Mouse (Mus musculus): ENCODE data around the gene Dnah7c. TPM values are rescaled to one million over a fixed set of nuclear protein-coding genes. Genes with fewer than 3 reads are reported as not detected.
"Not testable (repeated sequence)": the region's sequence is repeated elsewhere in the genome, so short reads cannot be mapped to it uniquely, and the experiment has no call there.

Gene Dnah7c
- polyA plus RNA-seq, 1 experiment, result 9.3 TPM

DNA sequence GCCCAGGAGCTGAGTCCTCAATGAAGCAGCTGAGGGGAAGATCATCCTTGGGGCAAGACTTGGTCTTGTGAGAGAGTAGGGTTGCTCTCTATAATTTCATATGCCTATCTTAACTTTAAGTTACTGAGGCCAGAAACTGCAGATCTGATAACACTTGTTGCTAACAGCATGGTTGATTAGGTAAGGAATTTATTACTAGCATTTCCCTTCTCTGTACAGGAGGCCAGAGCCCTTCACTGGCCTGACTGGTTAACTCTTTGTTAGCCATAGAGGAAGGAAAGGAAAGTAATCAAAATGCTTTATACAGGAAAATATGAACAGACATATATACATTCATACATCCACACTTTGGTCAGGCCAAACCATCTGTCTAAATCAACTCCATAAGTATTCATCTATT lies 95.6 kb downstream of the Dnah7c start:
- TF ChIP-seq POLR2A (IDR thresholded peaks at IDR 0.05; ENCODE audit: control insufficient read depth, low read depth, low read length), result no peak
- no peak for TF ChIP-seq CTCF (IDR thresholded peaks at IDR 0.05; ENCODE audit: control insufficient read depth, insufficient read depth, insufficient replicate concordance, low read depth, low read length)
- H3K4me1 ChIP-seq (ENCODE audit: control insufficient read depth, insufficient read depth, low read length), result no peaks in the 10 kb centered on the region
- no peak overlapping the region for H3K27ac ChIP-seq (ENCODE audit: control insufficient read depth, insufficient read depth, low read depth, low read length)
- no peaks in the 10 kb centered on the region for H3K27me3 ChIP-seq (ENCODE audit: control insufficient read depth, insufficient read depth, low read length)
- H3K36me3 ChIP-seq (ENCODE audit: control insufficient read depth, insufficient read depth, low read length), result no peaks in the 10 kb centered on the region
- no peak overlapping the region for H3K4me3 ChIP-seq (ENCODE audit: control insufficient read depth, low read depth, low read length)

DNA sequence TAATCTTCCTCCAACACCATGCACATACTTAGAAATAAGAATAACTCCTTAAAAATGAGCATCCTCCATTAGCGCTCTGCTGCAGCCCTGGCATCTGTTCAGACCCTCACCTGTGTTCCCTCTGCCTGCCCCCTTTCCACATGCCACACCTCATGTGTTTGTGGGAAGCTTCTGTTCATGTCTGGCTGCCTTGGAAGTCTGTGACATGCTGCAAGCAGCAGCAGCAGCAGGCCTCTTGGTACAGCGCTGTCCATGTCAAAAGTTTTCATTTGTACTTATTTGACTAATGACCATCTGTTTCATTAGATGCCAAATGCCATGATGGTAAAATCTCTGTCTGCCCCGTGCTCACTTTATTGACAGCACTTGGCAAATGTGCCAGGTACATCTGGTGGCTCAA lies 101.1 kb downstream of the Dnah7c start:
- H3K27ac ChIP-seq (ENCODE audit: control insufficient read depth, insufficient read depth, low read depth, low read length); H3K4me3 ChIP-seq (ENCODE audit: control insufficient read depth, low read depth, low read length); H3K36me3 ChIP-seq (ENCODE audit: control insufficient read depth, insufficient read depth, low read length); H3K4me1 ChIP-seq (ENCODE audit: control insufficient read depth, insufficient read depth, low read length); H3K27me3 ChIP-seq (ENCODE audit: control insufficient read depth, insufficient read depth, low read length): not testable (repeated sequence)

DNA sequence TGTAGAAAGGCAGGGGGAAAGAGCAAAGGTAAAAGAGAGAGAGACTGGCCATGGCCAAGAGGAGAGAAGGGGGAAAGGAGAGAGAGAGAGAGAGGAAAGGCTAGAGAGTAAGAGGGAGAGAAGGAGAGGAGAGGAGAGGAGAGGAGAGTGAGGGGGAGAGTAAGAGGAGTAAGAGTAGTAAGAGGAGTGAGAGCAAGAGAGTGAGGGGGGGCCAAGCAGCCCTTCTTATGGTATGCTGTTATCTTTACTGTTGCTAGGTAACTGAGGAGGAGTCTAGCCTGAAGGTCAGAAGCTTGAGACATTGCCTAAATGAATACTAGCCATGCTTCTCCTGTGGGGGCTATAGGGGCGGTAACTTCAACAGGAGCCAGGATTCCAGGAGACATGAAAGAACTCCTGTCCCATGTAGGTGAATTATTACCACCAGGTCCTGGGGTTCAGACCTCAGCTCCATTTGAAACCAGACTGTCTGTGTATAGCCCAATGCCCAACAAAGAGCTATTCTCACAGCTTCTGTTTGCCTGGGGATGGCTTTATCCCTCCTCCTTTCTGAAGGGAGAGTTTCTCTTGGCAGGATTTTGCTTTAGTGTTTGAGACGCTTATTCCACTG lies 119.5 kb downstream of the Dnah7c start:
- Histone ChIP-seq H3K27ac (ENCODE audit: control insufficient read depth, insufficient read depth, low read depth, low read length) (no peak overlapping the region), H3K36me3 (ENCODE audit: control insufficient read depth, insufficient read depth, low read length) (no peaks in the 10 kb centered on the region), H3K4me1 (ENCODE audit: control insufficient read depth, insufficient read depth, low read length) (no peaks in the 10 kb centered on the region), H3K4me3 (ENCODE audit: control insufficient read depth, low read depth, low read length) (no peak overlapping the region), H3K27me3 (ENCODE audit: control insufficient read depth, insufficient read depth, low read length) (no peaks in the 10 kb centered on the region)
- TF ChIP-seq CTCF (IDR thresholded peaks at IDR 0.05; ENCODE audit: control insufficient read depth, insufficient read depth, insufficient replicate concordance, low read depth, low read length) (no peak), POLR2A (IDR thresholded peaks at IDR 0.05; ENCODE audit: control insufficient read depth, low read depth, low read length) (no peak)

DNA sequence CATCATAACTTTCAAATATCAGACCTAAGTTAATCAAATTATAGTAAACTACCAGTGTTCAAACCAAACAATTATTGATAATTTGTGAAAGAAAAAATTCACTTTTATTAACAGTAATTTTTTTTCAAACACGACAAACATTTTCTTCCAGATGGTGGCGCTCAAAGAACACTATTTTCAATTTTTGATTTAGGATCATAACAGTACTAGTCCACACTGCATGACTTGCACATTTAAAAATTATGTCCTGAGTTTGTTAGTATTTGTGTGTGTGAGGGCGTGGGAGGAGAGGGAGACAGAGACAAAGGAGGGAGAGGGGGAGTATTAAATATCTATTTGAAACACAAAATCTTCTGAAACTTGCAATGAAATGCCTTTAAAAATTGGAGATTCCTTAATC lies 155.0 kb downstream of the Dnah7c start:
- H3K4me1 ChIP-seq (ENCODE audit: control insufficient read depth, insufficient read depth, low read length), result no peaks in the 10 kb centered on the region
- TF ChIP-seq POLR2A (IDR thresholded peaks at IDR 0.05; ENCODE audit: control insufficient read depth, low read depth, low read length), result no peak
- TF ChIP-seq CTCF (IDR thresholded peaks at IDR 0.05; ENCODE audit: control insufficient read depth, insufficient read depth, insufficient replicate concordance, low read depth, low read length), result no peak
- H3K27me3 ChIP-seq (ENCODE audit: control insufficient read depth, insufficient read depth, low read length), result no peaks in the 10 kb centered on the region
- H3K27ac ChIP-seq (ENCODE audit: control insufficient read depth, insufficient read depth, low read depth, low read length), result no peak overlapping the region
- no peak overlapping the region for H3K4me3 ChIP-seq (ENCODE audit: control insufficient read depth, low read depth, low read length)
- no peaks in the 10 kb centered on the region for H3K36me3 ChIP-seq (ENCODE audit: control insufficient read depth, insufficient read depth, low read length)

DNA sequence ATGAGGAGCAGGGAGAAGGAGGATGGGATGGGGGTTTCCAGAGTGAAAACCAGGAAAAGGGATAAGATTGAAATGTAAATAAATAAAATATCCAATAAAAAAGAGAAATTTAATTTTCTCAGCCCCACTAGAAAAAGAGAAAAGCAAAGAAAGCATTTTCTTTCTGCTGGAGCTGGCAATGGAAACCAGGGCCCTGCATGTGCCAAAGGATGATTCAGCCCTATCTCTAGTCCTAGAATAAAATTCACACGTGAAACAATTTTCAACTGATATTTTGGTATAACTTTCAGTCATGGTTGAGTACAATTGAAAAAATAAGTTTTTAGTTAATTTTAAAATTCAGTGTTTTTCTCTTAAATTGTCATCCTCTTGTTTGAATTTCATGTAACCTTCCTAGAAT lies 168.4 kb downstream of the Dnah7c start:
- not testable (repeated sequence) for H3K4me1 ChIP-seq (ENCODE audit: control insufficient read depth, insufficient read depth, low read length); H3K27me3 ChIP-seq (ENCODE audit: control insufficient read depth, insufficient read depth, low read length)

DNA sequence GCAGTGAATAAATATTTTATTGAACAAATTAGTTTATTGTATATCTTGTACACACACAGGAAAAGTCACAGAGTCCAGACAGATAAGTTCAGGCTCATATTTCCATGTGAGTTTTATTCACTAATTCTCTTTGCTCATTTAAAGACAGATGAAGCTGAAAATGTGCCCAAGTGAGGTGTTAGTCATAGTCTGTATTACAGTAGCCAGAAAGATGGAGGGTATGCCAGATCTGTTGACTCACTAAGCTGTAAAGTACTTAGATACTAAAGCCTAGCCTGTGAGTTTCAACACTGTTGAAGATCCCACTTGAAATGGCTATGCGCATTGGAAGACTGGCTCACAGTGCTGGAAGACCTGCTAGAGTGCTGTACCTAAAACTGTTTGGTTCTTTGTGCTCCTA lies 171.0 kb downstream of the Dnah7c start:
- H3K27me3 ChIP-seq (ENCODE audit: control insufficient read depth, insufficient read depth, low read length); H3K27ac ChIP-seq (ENCODE audit: control insufficient read depth, insufficient read depth, low read depth, low read length); H3K36me3 ChIP-seq (ENCODE audit: control insufficient read depth, insufficient read depth, low read length); H3K4me1 ChIP-seq (ENCODE audit: control insufficient read depth, insufficient read depth, low read length); H3K4me3 ChIP-seq (ENCODE audit: control insufficient read depth, low read depth, low read length): not testable (repeated sequence)

More for the DNA sequence above, 168.4 kb downstream of the Dnah7c start:
- H3K36me3 ChIP-seq (ENCODE audit: control insufficient read depth, insufficient read depth, low read length); H3K27ac ChIP-seq (ENCODE audit: control insufficient read depth, insufficient read depth, low read depth, low read length); H3K4me3 ChIP-seq (ENCODE audit: control insufficient read depth, low read depth, low read length): not testable (repeated sequence)

DNA sequence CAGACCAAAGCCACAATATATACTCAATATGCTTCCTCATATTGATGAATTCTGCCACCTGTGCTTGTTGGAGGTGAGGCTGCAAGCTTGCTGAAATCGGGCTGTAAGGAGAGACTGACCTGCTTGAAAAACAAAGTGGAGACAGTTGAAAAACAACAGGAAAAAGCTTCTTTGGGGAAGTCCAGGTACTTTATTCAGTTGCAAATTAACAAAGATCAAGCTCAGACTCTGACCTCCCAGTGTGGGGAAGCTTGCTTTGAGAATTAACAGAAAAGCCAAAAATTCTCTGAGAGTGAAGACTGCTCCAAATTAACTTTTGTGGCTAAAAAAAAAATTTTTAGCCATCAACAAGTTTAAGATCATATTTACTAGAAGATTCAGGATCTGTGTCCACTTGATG lies 194.9 kb downstream of the Dnah7c start:
- no peak overlapping the region for H3K4me3 ChIP-seq (ENCODE audit: control insufficient read depth, low read depth, low read length)
- H3K36me3 ChIP-seq (ENCODE audit: control insufficient read depth, insufficient read depth, low read length), result no peaks in the 10 kb centered on the region
- H3K27me3 ChIP-seq (ENCODE audit: control insufficient read depth, insufficient read depth, low read length), result no peaks in the 10 kb centered on the region
- H3K27ac ChIP-seq (ENCODE audit: control insufficient read depth, insufficient read depth, low read depth, low read length), result no peak overlapping the region
- H3K4me1 ChIP-seq (ENCODE audit: control insufficient read depth, insufficient read depth, low read length), result no peaks in the 10 kb centered on the region
- no peak for TF ChIP-seq CTCF (IDR thresholded peaks at IDR 0.05; ENCODE audit: control insufficient read depth, insufficient read depth, insufficient replicate concordance, low read depth, low read length)

DNA sequence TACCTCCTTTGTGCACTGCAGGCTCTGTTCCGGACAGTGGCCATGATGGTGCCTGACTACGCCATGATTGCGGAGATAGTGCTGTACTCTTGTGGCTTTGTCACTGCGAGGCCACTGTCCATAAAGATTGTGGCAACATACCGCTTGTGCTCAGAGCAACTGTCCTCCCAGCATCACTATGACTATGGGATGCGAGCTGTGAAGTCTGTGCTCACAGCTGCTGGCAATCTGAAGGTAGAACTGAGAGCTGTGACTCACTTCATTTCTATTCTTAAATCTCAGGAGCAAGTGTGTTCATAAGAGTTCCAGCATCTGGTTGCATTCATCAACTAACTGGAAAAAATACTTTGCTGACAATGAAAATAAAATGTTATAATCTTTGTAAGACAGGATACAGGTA lies 200.5 kb downstream of the Dnah7c start:
- not testable (repeated sequence) for H3K4me1 ChIP-seq (ENCODE audit: control insufficient read depth, insufficient read depth, low read length); H3K27me3 ChIP-seq (ENCODE audit: control insufficient read depth, insufficient read depth, low read length); H3K27ac ChIP-seq (ENCODE audit: control insufficient read depth, insufficient read depth, low read depth, low read length)

DNA sequence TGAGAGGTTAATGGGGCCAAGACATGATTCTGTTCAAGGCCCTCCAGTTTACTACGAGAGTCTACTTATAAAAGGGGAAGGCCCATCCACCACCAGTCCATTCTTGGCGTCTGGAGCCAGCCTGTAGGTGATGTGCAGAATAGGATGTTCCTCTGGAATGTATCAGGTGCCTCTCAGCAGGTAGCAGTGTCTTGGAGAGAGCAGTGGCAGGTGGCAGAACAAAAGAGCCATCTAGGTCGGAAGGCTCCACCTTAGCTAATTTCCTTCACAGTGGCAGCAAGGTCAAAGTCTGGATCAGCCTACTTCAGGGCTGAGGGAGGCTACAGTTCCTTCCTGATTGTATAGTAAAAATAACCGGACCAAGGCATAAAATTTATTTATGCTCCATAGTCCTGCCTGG lies 224.4 kb downstream of the Dnah7c start:
- not testable (repeated sequence) for H3K27ac ChIP-seq (ENCODE audit: control insufficient read depth, insufficient read depth, low read depth, low read length); H3K4me3 ChIP-seq (ENCODE audit: control insufficient read depth, low read depth, low read length); H3K27me3 ChIP-seq (ENCODE audit: control insufficient read depth, insufficient read depth, low read length); H3K4me1 ChIP-seq (ENCODE audit: control insufficient read depth, insufficient read depth, low read length); H3K36me3 ChIP-seq (ENCODE audit: control insufficient read depth, insufficient read depth, low read length)

More for the DNA sequence above, 200.5 kb downstream of the Dnah7c start:
- not testable (repeated sequence) for H3K36me3 ChIP-seq (ENCODE audit: control insufficient read depth, insufficient read depth, low read length); H3K4me3 ChIP-seq (ENCODE audit: control insufficient read depth, low read depth, low read length)

DNA sequence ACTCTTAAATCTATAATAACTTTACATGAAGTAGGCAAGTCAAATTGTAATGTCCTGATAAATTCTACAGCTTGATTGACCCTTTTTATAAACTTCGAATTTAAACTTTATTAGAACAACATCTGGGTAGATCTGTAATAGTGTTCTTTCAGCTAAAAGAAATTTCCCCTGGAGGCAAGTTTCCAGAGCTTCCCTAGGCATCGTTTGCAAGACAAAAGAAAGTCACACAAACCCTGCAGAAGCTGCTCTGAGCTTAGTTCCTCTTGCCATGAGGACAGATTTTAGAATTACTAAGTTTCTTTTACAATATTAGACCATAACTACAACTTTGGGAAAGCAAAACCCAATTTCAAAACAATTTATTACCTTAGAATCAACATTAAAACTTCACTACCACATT lies 227.3 kb downstream of the Dnah7c start:
- not testable (repeated sequence) for H3K27me3 ChIP-seq (ENCODE audit: control insufficient read depth, insufficient read depth, low read length); H3K4me3 ChIP-seq (ENCODE audit: control insufficient read depth, low read depth, low read length); H3K4me1 ChIP-seq (ENCODE audit: control insufficient read depth, insufficient read depth, low read length)

DNA sequence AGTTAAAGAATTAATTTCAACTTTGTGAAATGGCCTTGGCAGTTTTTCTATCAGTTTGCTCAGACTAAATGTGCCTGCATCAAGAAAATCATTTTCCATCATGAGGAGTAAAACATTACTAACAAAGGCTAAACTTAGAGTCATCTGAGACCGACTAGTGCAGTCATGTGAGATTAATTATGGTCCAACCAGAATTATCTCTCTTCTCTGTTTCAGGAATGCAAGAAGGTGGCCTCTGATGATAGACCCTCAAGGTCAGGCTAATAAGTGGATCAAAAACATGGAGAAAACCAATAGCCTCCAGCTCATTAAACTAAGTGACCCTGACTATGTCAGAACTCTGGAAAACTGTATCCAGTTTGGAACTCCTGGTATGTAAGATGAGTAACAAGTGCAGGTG lies 299.4 kb downstream of the Dnah7c start:
- not testable (repeated sequence) for H3K4me3 ChIP-seq (ENCODE audit: control insufficient read depth, low read depth, low read length); H3K27me3 ChIP-seq (ENCODE audit: control insufficient read depth, insufficient read depth, low read length); H3K27ac ChIP-seq (ENCODE audit: control insufficient read depth, insufficient read depth, low read depth, low read length); H3K36me3 ChIP-seq (ENCODE audit: control insufficient read depth, insufficient read depth, low read length); H3K4me1 ChIP-seq (ENCODE audit: control insufficient read depth, insufficient read depth, low read length)

More for the DNA sequence above, 227.3 kb downstream of the Dnah7c start:
- H3K27ac ChIP-seq (ENCODE audit: control insufficient read depth, insufficient read depth, low read depth, low read length); H3K36me3 ChIP-seq (ENCODE audit: control insufficient read depth, insufficient read depth, low read length): not testable (repeated sequence)
